Mouse (Mus musculus) heart, embryonic 10.5 days (tissue): ENCODE results near the gene Arhgef2. TPM values are rescaled to one million over a fixed set of nuclear protein-coding genes. Genes with fewer than 3 reads are reported as not detected.
A peak's percentile ranks its signal among the peaks of the same experiment; 100 is the strongest.

Experiments
- DNase-seq: peaks from one replicate; pipeline ENCODE4 v3.0.0-alpha.2; 2017; ENCODE audit warnings: low spot score
- H3K27ac ChIP-seq: fragments of 300-500 bp; sonication (generic); 2 replicates; pipeline ENCODE4 v1.5.1; 2016; ENCODE audit warnings: mild to moderate bottlenecking
- H3K27me3 ChIP-seq: fragments of 300-500 bp; sonication (generic); 2 replicates; pipeline ENCODE4 v1.6.1; 2016; ENCODE audit warnings: mild to moderate bottlenecking; ENCODE audit not compliant: poor library complexity, insufficient read depth, severe bottlenecking
- H3K36me3 ChIP-seq: fragments of 300-500 bp; sonication (generic); 2 replicates; pipeline ENCODE4 v1.6.1; 2016; ENCODE audit warnings: mild to moderate bottlenecking, moderate library complexity
- H3K4me1 ChIP-seq: fragments of 300-500 bp; sonication (generic); 2 replicates; pipeline ENCODE4 v1.6.1; 2016; ENCODE audit warnings: mild to moderate bottlenecking
- H3K4me3 ChIP-seq: fragments of 300-500 bp; sonication (generic); 2 replicates; pipeline ENCODE4 v1.5.1; 2016; ENCODE audit warnings: mild to moderate bottlenecking, moderate library complexity
- H3K9me3 ChIP-seq: fragments of 300-500 bp; sonication (generic); 2 replicates; pipeline ENCODE4 v1.6.1; 2016; ENCODE audit warnings: mild to moderate bottlenecking, moderate library complexity
- WGBS: fragments of 180-500 bp; shearing (Covaris S2); methylation state at CpG from one replicate; pipeline ENCODE4 v1.1.7; 2016; 5-methylcytosine and 5-hydroxymethylcytosine counted together
- polyA plus RNA-seq: library from polyadenylated mRNA; unstranded; fragments of >200 nt; fragmentation: Nextera tagmentation; extraction: Ambion mirVana; gene quantifications from 2 replicates; pipeline ENCODE4 v1.2.1, GENCODE M21; 2016

Gene Arhgef2
- polyA plus RNA-seq, 1 experiment from 2014 or later = 108 TPM

DNA sequence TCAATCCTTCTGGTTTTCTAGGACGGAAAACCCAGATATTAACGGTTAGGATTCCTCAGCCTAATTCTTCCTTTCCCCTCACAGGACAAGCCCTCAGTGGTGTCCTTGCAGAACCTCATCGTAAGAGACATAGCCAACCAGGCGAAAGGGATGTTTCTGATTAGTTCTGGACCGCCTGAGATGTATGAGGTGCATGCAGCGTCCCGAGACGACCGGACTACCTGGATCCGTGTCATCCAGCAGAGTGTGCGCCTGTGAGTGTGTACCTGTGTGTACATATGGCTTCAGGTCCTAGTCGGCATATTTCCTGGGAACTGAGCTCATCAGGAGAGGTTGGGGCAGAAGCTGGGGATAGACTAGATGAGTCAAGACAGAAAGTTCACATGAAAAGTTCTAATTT, 33.5 kb downstream of the Arhgef2 start:
- H3K9me3 ChIP-seq = no peaks in the 10 kb centered on the region
- no peak overlapping the region for H3K4me3 ChIP-seq
- H3K27ac ChIP-seq = no peak overlapping the region
- no peak for DNase-seq
- H3K4me1 ChIP-seq = peaks cover 16% of the 10 kb centered on the region; the same call in 1 of the 2 replicates
- H3K36me3 ChIP-seq = peaks cover 95% of the 10 kb centered on the region
- H3K27me3 ChIP-seq = no peaks in the 10 kb centered on the region
- WGBS = 94% methylated on average over 12 of the region's 12 CpGs

DNA sequence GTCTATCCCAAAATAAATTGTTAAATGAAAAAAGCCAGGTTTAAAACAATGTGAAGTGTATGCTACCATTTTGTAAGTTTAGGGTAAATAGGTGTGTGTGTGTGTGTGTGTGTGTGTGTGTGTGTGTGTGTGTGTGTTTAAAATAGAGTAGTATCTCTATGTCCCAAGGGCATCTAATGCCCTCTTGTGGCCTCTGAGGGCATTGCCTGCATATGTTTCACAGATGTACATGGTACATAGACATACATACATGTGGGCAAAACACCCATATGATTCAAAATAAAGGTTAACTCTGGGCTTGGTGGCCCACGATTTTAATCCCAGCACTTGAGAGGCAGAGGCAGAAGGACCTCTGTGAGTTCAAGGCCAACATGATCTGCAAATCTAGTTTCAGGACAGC, 34.9 kb downstream of the Arhgef2 start:
- DNase-seq = no peak
- H3K4me3 ChIP-seq = no peak overlapping the region
- H3K36me3 ChIP-seq = peaks cover 94% of the 10 kb centered on the region
- no peaks in the 10 kb centered on the region for H3K27me3 ChIP-seq
- H3K9me3 ChIP-seq = no peaks in the 10 kb centered on the region
- no peak overlapping the region for H3K27ac ChIP-seq
- 69% methylated on average over 1 of the region's 1 CpGs for WGBS
- peaks cover 11% of the 10 kb centered on the region; the same call in 1 of the 2 replicates for H3K4me1 ChIP-seq

DNA sequence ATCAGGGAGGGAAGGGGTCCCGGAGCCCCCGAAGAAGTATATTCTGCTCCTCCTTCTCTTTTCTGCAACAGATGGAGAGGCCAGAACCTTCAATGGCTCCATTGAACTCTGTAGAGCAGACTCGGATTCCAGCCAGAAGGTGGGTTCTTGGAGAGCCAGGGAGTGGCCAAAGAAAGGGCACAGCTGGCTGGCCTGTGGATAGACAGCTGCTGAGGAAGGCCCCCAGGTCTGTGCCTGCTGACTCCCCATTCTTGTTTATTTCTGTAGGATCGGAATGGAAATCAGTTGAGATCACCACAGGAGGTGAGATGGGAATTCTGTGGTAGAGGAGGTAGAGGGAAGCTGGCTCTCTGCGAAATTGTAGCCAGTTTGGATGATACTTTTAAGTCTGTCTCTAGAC, 37.3 kb downstream of the Arhgef2 start:
- WGBS = 80% methylated on average over 5 of the region's 5 CpGs
- Histone ChIP-seq H3K4me1 (no peaks in the 10 kb centered on the region), H3K4me3 (no peak overlapping the region), H3K27ac (no peak overlapping the region), H3K36me3 (peaks cover 95% of the 10 kb centered on the region), H3K9me3 (no peaks in the 10 kb centered on the region), H3K27me3 (no peaks in the 10 kb centered on the region)
- DNase-seq = no peak

DNA sequence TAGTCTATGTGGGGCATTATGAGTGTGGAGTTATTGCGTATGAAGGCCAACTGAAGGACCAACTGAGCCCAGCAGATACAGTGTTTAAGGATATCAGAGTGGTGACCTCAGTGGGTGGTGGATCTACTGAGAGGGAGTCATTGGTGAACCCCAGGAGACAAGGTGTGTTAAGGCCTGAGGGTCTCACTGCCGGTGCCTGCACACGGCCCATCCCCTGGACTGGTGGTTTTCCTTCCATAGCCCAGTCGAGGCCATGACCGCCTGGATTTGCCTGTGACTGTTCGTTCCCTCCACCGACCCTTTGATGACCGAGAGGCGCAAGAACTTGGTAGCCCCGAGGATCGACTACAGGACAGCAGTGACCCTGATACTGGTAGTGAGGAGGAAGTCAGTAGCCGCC, 40.2 kb downstream of the Arhgef2 start:
- H3K4me3 ChIP-seq = no peak overlapping the region
- H3K9me3 ChIP-seq = no peaks in the 10 kb centered on the region
- WGBS = 90% methylated on average over 12 of the region's 12 CpGs
- peaks cover 83% of the 10 kb centered on the region for H3K36me3 ChIP-seq
- H3K27ac ChIP-seq = no peak overlapping the region
- no peaks in the 10 kb centered on the region for H3K4me1 ChIP-seq
- H3K27me3 ChIP-seq = no peaks in the 10 kb centered on the region
- peak; percentile 72 for DNase-seq

DNA sequence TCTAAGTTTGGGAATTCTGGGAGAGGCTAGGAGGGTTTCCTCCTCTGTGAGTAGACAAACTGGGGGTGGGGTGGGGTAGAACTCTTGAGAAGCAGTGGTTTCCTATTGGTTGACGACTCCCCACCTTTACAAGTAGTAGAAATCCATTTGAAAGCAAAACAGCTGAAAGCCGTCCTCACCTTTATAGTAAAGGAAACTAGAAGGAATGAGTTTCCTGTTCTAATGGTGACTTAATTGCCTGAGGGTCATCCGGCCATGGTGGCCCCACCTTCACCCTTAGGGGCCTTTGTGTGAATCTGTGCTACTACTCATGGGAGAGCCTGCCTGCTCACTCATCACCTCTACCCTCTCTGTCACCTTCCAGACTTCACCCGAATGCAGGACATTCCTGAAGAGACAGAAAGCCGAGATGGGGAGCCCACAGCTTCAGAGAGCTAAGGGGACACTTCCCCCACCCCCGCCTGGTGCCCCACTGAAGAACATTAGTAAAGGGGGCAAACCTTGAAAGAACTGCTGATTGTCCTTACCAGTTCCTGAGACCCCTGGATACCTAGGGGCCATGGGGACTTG, 40.7 kb downstream of the Arhgef2 start:
- H3K36me3 ChIP-seq = peaks cover 79% of the 10 kb centered on the region
- H3K27me3 ChIP-seq = no peaks in the 10 kb centered on the region
- no peaks in the 10 kb centered on the region for H3K4me1 ChIP-seq
- DNase-seq = no peak
- no peaks in the 10 kb centered on the region for H3K9me3 ChIP-seq
- 71% methylated on average over 6 of the region's 6 CpGs for WGBS
- H3K27ac ChIP-seq = no peak overlapping the region
- H3K4me3 ChIP-seq = no peak overlapping the region

DNA sequence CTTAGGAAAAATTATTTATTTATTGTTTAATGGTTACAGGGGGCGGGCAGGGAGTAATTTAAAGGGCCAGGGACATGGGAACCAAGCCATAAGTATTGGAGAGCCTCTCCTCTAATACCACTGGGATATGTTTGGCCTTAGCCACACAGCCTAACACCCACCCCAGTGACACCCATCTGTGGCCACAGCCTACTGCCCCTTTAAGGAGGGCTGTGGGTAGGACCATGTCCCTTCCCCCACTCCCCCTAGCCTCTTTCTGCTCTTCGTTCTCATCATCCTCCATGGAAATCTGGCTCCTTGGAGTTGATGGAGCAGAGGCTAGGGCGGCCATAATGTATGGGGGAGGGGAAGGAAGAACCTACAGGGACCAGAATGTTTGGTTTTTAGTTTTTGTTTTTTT, 41.3 kb downstream of the Arhgef2 start:
- no peak overlapping the region for H3K4me3 ChIP-seq
- no peak for DNase-seq
- H3K4me1 ChIP-seq = peaks cover 2% of the 10 kb centered on the region; the same call in 1 of the 2 replicates
- no peaks in the 10 kb centered on the region for H3K27me3 ChIP-seq
- 75% methylated on average over 3 of the region's 3 CpGs for WGBS
- H3K27ac ChIP-seq = no peak overlapping the region
- no peaks in the 10 kb centered on the region for H3K9me3 ChIP-seq
- peaks cover 74% of the 10 kb centered on the region for H3K36me3 ChIP-seq

DNA sequence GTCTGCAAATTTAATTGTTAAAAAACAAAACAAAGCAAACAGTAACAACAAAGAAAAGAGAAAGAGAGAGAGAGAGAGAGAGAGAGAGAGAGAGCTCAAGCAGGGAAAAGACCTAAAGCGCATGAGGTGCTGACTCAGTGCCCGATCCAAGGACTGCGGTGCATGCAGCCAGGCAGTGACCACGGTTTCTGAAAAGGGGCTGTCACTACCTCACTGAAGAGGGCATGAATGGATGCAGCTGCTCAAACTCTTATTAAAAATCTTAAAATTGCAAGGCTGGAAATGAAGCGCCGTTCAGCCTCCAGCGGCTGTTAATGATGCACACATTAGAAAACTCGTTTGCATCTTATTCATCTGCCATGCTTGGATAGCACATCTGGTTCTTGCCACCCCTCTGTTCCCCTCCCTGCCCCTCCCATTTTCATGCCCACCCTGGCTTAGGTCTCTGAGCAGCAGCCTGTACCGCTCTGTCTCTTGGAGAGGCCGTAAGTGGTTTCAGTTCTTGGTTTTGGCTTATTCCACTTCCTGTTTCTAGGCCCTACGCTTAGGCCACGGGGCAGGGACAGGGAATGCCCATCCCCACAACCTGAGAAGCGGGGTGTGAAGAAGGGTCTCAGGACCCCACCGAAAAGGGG, 42.1 kb downstream of the Arhgef2 start:
- Histone ChIP-seq H3K9me3 (no peaks in the 10 kb centered on the region), H3K27me3 (no peaks in the 10 kb centered on the region), H3K4me3 (no peak overlapping the region), H3K36me3 (peaks cover 65% of the 10 kb centered on the region), H3K27ac (no peak overlapping the region), H3K4me1 (peaks cover 6% of the 10 kb centered on the region; the same call in 1 of the 2 replicates)
- WGBS = 93% methylated on average over 14 of the region's 14 CpGs
- DNase-seq = no peak

DNA sequence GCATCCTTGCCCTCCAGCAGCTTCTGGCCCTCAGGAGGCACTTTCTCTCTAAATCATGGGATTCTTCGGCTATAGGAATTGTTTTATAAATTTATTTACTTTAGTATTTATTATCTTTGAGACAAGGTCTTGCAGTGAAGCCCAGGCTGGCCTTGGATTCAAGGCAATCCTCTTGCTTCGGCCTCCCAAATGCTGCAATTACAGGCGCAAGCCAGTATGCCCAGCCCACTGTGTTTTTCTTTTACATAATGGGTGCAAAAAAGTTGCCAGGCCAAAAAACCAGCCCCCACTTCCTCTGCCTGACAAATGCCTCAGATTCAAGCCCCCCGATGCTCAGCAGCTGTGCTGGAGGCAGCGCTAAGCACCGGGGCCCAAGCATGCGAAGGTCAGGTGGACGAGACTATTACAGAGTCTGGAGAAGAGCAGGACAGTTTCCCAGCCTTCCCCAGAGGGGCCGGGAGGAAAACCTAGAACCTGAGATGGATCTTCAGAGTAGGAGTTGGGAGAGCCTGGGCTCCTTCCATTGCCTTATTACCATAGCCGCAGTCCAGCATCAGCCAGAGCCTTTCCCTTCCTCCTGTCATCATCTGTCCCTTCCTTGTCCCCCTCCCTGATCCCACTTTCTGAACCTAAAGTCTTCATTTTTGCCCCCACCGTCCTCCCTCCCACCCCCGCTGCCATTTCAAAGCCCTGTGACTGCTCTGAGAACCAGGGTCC, 42.8 kb downstream of the Arhgef2 start:
- Histone ChIP-seq H3K27ac (no peak overlapping the region), H3K4me1 (peaks cover 10% of the 10 kb centered on the region; the same call in 1 of the 2 replicates), H3K4me3 (no peak overlapping the region), H3K27me3 (no peaks in the 10 kb centered on the region), H3K9me3 (no peaks in the 10 kb centered on the region), H3K36me3 (peaks cover 58% of the 10 kb centered on the region)
- peak; percentile 73 for DNase-seq
- WGBS = 81% methylated on average over 12 of the region's 12 CpGs

DNA sequence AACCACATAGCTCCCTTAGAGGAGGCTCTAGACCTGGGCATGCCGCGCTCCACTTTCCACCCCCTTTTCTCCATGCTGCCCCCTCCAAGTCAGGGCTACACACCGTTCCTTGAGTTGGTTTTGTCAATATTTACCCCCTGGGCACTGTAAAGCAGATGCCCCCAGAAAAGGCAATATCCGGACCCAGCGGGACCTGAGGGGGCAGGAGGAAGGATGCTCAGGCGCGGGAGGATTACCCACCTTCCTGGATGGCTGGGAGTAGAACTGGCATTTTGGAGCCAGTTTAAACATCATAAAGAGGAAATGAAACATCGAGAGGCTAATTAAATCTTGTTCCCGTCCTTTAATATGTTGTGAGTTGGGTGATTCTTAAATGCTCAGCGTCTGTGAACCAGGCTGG, 43.4 kb downstream of the Arhgef2 start:
- WGBS = 82% methylated on average over 10 of the region's 10 CpGs
- DNase-seq = peak; percentile 72
- H3K9me3 ChIP-seq = no peaks in the 10 kb centered on the region
- H3K27ac ChIP-seq = no peak overlapping the region
- peaks cover 52% of the 10 kb centered on the region for H3K36me3 ChIP-seq
- H3K4me3 ChIP-seq = no peak overlapping the region
- no peaks in the 10 kb centered on the region for H3K27me3 ChIP-seq
- H3K4me1 ChIP-seq = peaks cover 12% of the 10 kb centered on the region; the same call in 1 of the 2 replicates

DNA sequence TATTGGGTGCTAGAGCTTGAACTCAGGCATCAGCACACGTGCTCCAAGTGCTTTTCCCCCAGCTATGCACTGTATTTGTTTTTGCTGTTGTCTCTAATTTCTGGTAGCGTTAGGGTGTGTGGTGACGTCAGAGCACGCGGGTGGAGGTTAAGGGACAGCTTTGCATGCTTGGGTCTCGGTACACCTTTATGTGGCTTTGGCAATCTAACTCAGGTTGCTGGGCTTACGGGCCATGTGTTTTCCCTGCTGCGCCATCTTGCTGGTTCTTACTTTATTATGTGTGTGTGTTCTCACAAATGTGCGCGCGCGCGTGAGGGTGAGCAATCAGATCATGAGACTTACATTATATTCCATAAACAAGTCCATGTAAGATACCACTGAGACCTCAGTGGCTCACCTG, 44.2 kb downstream of the Arhgef2 start:
- H3K36me3 ChIP-seq = peaks cover 45% of the 10 kb centered on the region
- 89% methylated on average over 13 of the region's 13 CpGs for WGBS
- DNase-seq = no peak

DNA sequence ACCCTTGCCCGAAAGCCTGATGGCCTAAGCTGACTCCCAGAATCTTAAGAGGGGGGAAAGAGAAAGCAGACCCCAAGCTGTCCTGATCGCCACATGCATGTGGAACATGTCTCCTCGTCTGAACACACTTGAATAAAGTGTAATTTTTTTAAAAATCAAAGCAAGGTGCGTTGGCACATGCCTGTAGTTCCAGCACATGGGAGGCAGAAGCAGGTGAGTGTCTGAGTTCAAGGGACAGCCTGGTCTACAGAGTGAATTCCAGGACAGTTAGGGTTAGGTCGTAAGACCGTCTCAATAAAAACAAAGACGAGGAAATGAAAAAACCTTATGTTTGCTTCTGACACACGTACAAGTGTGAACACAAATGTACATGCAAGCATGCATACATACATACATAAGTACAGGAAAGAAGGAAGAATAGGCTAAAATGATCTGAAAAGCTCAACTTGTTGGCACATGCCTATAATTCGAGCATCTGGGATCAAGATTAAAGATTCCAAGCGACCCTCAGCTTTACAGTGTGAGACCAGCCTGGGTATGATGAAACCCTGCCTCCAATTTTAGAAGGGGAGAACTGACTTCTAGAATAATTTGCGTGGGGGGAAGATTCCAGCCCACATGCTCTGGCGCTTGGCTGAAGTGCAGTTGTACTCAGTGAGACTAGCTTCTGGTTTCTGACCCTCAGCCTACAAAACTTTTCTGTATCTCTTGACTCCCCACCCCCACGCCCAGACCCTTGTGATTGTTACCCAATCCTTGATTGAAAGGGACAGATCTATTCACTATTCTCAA, 45.1 kb downstream of the Arhgef2 start:
- Histone ChIP-seq H3K27me3 (no peaks in the 10 kb centered on the region), H3K36me3 (peaks cover 36% of the 10 kb centered on the region), H3K4me1 (peaks cover 12% of the 10 kb centered on the region; the same call in 1 of the 2 replicates), H3K4me3 (no peak overlapping the region), H3K27ac (no peak overlapping the region), H3K9me3 (no peaks in the 10 kb centered on the region)
- WGBS = 78% methylated on average over 13 of the region's 13 CpGs
- DNase-seq = peak; percentile 73

More for the DNA sequence above, 44.2 kb downstream of the Arhgef2 start:
- Histone ChIP-seq H3K27ac (no peak overlapping the region), H3K4me1 (peaks cover 12% of the 10 kb centered on the region; the same call in 1 of the 2 replicates), H3K9me3 (no peaks in the 10 kb centered on the region), H3K4me3 (no peak overlapping the region), H3K27me3 (no peaks in the 10 kb centered on the region)

DNA sequence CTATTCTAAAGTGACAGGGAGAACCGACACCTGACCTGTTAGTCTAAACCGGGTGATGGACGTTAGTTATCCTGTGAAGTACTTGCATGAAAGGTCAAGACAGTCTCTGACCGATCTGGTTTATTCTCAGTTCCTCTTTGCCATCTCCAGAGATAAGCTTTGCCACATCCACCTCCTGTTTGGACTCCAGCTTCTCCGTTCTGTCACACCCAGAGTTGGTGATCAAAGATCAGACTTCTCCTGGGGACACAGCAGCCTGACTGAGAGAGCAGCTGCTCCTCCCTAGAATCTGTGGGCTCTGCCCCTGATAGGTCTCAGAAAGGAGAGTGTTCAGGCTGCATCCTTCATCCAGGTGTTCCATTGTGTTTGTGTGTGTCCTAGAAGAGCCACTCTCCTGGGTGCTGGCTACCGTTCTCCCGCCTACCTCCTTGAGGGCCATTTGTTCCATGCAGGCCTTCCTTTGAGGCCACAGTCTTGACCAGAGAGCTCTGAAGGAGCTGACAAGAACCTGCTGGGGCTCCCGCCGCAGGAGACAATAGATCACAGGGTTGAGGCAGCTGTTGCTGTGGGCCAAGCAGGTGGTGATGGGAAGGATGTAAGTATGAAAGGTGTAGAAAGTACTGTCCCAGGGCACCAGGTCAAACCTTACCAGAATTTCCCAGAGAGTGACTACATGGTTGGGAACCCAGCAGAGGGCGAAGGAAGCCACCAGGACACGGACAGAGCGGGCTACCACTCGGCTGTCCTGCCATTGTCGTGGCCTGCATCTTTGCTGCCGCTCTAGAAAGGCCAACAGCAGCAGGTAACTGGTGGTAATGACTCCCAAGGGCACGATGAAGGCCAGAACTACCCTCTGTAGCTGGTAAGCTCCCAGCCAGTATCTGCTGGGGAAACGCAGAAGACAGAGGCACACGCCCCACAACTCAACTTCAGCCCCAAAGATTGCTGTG, 46.2 kb downstream of the Arhgef2 start:
- no peak overlapping the region for H3K27ac ChIP-seq
- no peaks in the 10 kb centered on the region for H3K9me3 ChIP-seq
- peaks cover 26% of the 10 kb centered on the region for H3K36me3 ChIP-seq
- no peak overlapping the region for H3K4me3 ChIP-seq
- 71% methylated on average over 18 of the region's 18 CpGs for WGBS
- no peaks in the 10 kb centered on the region for H3K27me3 ChIP-seq
- H3K4me1 ChIP-seq = peaks cover 12% of the 10 kb centered on the region; the same call in 1 of the 2 replicates
- DNase-seq = peak; percentile 70
